Mouse (Mus musculus): ENCODE data around the gene Thada.

Thada gene

DNA sequence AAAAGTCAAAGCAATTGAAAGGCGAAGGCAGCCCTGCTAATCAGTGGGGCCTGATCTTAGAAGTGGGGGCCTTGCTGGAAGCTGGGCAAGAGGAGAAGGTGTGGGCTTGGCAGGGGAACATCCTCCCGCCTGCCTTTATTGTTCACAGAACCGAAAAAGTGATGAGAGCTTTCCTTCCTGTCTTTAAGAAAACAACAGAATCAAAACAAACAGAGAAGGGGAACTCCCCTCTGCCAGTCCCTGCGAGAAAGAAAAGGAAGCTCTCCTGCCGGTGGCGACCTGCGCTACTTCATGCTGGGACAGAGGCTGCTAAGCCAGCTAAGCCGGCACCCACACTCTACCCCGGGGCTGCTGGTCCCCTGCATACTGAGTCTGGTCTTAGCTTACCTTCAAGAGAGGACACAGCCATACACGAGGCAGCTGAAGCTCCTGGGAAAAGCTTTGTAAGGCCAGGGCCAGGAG is 320.1 kb downstream of the Thada start:
- DNase-seq (ENCODE audit: low spot score) = peak; percentile 45

DNA sequence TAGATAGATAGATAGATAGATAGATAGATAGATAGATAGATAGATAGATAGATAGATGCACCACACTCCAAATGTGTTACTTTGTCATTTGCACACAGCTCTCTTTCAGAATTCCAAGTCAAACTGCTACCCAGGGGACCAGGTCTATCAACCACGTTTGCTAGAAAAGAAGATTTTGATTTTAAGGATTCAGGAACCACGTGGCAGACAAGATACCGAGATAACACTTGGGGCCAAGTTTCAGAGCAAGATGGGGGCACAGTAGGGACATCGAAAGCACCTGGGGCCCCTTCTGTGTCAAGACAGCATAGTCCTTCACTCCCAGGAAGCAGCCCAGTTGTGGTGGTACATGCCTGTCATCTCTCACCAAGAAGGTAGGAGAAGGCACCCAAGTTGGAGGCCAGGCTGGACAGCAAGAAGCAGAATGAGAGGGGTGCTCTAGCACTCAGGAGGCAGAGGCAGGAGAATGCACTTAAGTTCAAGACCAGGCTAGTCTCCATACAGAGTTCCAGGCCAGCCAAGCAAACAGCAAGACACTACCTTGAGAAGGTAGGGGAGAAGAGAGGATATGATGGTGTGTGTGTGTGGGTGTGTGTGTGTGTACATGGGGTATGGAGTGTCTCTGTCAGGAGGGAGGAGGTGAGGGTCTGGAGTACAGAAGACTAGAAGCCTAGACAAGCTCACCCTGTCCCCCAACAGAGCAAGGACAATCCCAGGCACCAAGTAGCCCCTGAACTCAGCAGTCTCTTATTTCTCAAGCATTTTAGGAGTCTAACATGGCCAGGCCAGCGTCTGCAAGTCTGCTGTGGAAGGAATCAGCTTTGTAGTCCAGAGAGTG is 321.0 kb downstream of the Thada start:
- DNase-seq (ENCODE audit: low spot score) = no peak

DNA sequence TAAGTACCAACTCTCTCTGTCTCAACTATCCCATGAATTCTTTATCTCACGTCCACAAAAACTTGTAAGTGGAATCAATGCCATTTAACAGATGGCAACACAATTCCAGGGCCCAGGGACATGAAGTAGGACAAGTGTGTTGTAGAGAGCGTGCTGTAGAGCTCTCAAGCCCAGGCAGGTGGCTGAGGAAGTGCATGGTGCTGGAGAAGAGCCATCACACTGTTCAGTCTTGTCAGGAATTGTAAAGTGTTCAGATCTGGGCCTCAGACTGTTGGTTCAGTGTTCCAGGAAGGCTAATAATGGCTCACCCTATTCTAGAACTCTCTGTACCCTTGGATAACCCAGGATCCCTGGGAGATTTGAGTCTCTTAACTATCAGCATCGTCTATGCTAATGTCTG is 321.9 kb downstream of the Thada start:
- DNase-seq (ENCODE audit: low spot score) = no peak

DNA sequence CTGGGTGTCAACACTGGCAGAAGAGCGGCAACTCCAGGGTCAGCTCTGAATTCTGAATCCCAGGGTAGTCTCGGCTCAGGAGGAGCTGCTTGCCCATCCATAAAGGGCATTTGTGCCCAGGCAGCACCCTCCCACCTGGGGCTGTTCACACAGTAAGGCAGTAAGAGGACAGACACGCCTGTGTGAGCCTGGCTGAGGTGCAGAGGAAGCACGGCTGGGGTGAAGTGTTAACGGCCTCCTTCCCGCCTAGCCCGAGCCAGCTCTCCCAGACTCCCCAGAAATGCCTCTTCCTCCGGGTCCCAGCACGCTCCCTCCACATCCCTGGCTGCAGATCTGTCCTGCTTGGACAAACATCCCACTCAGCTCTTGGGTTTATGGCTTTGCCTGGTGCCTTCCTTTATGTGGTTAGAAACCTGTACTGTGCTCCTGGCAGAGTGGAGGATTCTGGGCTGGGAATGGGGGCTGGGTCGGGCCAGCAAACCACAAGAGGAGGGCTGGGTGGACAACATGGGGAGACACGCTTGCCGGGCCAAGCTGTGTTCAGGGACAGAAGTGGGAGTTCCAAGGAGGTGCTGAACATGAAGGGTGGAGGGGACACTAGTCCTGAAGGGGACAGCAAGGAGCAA is 322.7 kb downstream of the Thada start:
- DNase-seq (ENCODE audit: low spot score) = no peak

DNA sequence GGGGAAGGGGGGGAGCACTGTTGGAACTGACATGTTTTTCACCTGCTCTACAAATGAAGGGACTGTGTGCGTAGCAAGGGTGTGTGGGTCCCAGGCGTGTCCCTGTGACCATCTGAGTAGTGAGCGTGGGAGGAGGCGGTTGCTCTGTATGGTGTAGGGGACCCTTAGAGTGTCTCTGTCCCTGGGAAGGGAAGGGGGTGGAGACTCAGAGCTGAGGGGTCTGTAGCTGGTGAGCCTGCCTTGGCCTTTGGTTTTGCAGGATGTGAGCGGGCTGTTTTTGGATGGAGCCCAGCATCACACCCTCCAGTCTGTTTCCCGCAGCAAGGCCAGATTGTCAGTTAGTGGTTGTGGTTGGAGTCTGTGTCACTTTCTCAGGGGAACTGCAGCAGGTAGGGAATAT is 324.3 kb downstream of the Thada start:
- no peak for DNase-seq (ENCODE audit: low spot score)

DNA sequence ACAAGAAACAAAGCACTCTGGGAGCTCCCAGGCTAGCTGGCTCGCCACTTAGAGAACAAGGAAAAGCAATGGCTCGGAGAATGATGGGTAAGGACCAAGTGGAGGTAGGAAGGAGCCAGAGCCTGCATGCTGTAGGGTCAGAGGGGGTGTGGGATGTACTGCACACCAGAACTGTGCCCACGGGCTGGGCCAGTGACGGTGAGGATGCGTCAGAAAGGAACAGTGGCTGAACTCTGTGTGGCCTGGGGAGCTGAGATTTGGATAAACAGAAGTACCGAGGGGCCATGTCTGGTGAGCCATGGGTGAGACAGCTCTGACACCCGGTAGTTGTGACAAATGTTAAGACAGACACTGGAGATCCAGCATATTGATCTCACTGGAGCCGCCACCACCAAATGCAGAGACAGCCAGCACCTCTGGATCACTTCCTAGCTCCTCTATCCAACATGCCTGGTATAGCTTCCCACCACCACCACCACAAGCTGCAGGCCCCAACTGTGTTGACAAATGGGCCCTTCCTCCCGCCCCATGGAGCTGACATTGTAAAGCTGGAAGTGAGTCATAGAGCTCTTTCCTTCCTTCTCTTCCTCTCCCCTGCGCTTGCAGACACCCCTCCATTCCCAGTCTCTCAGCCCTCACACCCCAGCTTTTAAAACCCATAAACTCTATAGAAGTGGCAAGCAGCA is 325.0 kb downstream of the Thada start:
- no peak for DNase-seq (ENCODE audit: low spot score)
